Mouse (Mus musculus): ENCODE measurements around the gene Sema3d. TPM values are rescaled to one million over a fixed set of nuclear protein-coding genes. Genes with fewer than 3 reads are reported as not detected.
A peak's percentile ranks its signal among the peaks of the same experiment; 100 is the strongest.

Sema3d gene
- polyA plus RNA-seq, 1 experiment from 2014 or later = 7.9 TPM

- Histone ChIP-seq H3K9me3 (ENCODE audit: control insufficient read depth, low read length) (no peaks in the 10 kb centered on the region), H3K9ac (ENCODE audit: low read length) (no peak overlapping the region), H3K36me3 (ENCODE audit: control insufficient read depth, insufficient read depth, low read length) (no peaks in the 10 kb centered on the region), H3K27ac (ENCODE audit: low read length) (no peak overlapping the region), H3K4me2 (ENCODE audit: low read depth, low read length) (no peak overlapping the region), H3K4me3 (ENCODE audit: low read length) (no peak overlapping the region), H3K27me3 (ENCODE audit: control insufficient read depth, insufficient read depth, low read depth, low read length) (no peaks in the 10 kb centered on the region), H3K4me1 (replicated peaks; ENCODE audit: control insufficient read depth, insufficient read depth, low read length) (no peaks in the 10 kb centered on the region)
- WGBS = 42% methylated on average over 1 of the region's 1 CpGs
- ATAC-seq (ENCODE audit: low read depth) = no peak
Measured at GRCm38 (mm10) chr5:12566568-12566967, 183.4 kb downstream of the Sema3d start.

- H3K9me3 ChIP-seq (ENCODE audit: control insufficient read depth, low read length) = no peaks in the 10 kb centered on the region
- no peak for ATAC-seq (ENCODE audit: low read depth)
- WGBS = 55% methylated on average over 4 of the region's 4 CpGs
- H3K27me3 ChIP-seq (ENCODE audit: control insufficient read depth, insufficient read depth, low read depth, low read length) = no peaks in the 10 kb centered on the region
- no peak overlapping the region for H3K4me2 ChIP-seq (ENCODE audit: low read depth, low read length)
- no peaks in the 10 kb centered on the region for H3K4me1 ChIP-seq (replicated peaks; ENCODE audit: control insufficient read depth, insufficient read depth, low read length)
- H3K4me3 ChIP-seq (ENCODE audit: low read length) = no peak overlapping the region
- no peaks in the 10 kb centered on the region for H3K36me3 ChIP-seq (ENCODE audit: control insufficient read depth, insufficient read depth, low read length)
- no peak overlapping the region for H3K9ac ChIP-seq (ENCODE audit: low read length)
- H3K27ac ChIP-seq (ENCODE audit: low read length) = no peak overlapping the region
Measured at GRCm38 (mm10) chr5:12574551-12574950, 191.4 kb downstream of the Sema3d start.

GRCm38 (mm10) chr5:12575262-12575661, 192.1 kb downstream of the Sema3d start:
- no peaks in the 10 kb centered on the region for H3K4me1 ChIP-seq (replicated peaks; ENCODE audit: control insufficient read depth, insufficient read depth, low read length)
- H3K27me3 ChIP-seq (ENCODE audit: control insufficient read depth, insufficient read depth, low read depth, low read length) = no peaks in the 10 kb centered on the region
- WGBS = 46% methylated on average over 1 of the region's 1 CpGs
- no peak overlapping the region for H3K4me3 ChIP-seq (ENCODE audit: low read length)
- no peak overlapping the region for H3K27ac ChIP-seq (ENCODE audit: low read length)
- no peak for ATAC-seq (ENCODE audit: low read depth)
- no peaks in the 10 kb centered on the region for H3K36me3 ChIP-seq (ENCODE audit: control insufficient read depth, insufficient read depth, low read length)
- no peak overlapping the region for H3K4me2 ChIP-seq (ENCODE audit: low read depth, low read length)
- no peaks in the 10 kb centered on the region for H3K9me3 ChIP-seq (ENCODE audit: control insufficient read depth, low read length)
- H3K9ac ChIP-seq (ENCODE audit: low read length) = no peak overlapping the region

GRCm38 (mm10) chr5:12579752-12580151, 196.6 kb downstream of the Sema3d start:
- Histone ChIP-seq H3K36me3 (ENCODE audit: control insufficient read depth, insufficient read depth, low read length) (no peaks in the 10 kb centered on the region), H3K27me3 (ENCODE audit: control insufficient read depth, insufficient read depth, low read depth, low read length) (no peaks in the 10 kb centered on the region), H3K9me3 (ENCODE audit: control insufficient read depth, low read length) (no peaks in the 10 kb centered on the region), H3K4me1 (replicated peaks; ENCODE audit: control insufficient read depth, insufficient read depth, low read length) (peaks cover 4% of the 10 kb centered on the region; the same call in 1 of the 2 replicates), H3K4me2 (ENCODE audit: low read depth, low read length) (no peak overlapping the region), H3K27ac (ENCODE audit: low read length) (no peak overlapping the region), H3K4me3 (ENCODE audit: low read length) (no peak overlapping the region), H3K9ac (ENCODE audit: low read length) (no peak overlapping the region)
- no peak for ATAC-seq (ENCODE audit: low read depth)
- 71% methylated on average over 4 of the region's 4 CpGs for WGBS

GRCm38 (mm10) chr5:12582540-12582939, 199.4 kb downstream of the Sema3d start:
- no peaks in the 10 kb centered on the region for H3K9me3 ChIP-seq (ENCODE audit: control insufficient read depth, low read length)
- no peak for ATAC-seq (ENCODE audit: low read depth)
- H3K4me2 ChIP-seq (ENCODE audit: low read depth, low read length) = no peak overlapping the region
- no peak overlapping the region for H3K27ac ChIP-seq (ENCODE audit: low read length)
- no peak overlapping the region for H3K4me3 ChIP-seq (ENCODE audit: low read length)
- H3K9ac ChIP-seq (ENCODE audit: low read length) = no peak overlapping the region
- H3K36me3 ChIP-seq (ENCODE audit: control insufficient read depth, insufficient read depth, low read length) = no peaks in the 10 kb centered on the region
- no peaks in the 10 kb centered on the region for H3K27me3 ChIP-seq (ENCODE audit: control insufficient read depth, insufficient read depth, low read depth, low read length)
- 89% methylated on average over 1 of the region's 1 CpGs for WGBS
- peaks cover 4% of the 10 kb centered on the region; the same call in 1 of the 2 replicates for H3K4me1 ChIP-seq (replicated peaks; ENCODE audit: control insufficient read depth, insufficient read depth, low read length)

- Histone ChIP-seq H3K4me1 (replicated peaks; ENCODE audit: control insufficient read depth, insufficient read depth, low read length) (peaks cover 4% of the 10 kb centered on the region; the same call in 1 of the 2 replicates), H3K9ac (ENCODE audit: low read length) (no peak overlapping the region), H3K36me3 (ENCODE audit: control insufficient read depth, insufficient read depth, low read length) (no peaks in the 10 kb centered on the region), H3K27ac (ENCODE audit: low read length) (no peak overlapping the region), H3K4me2 (ENCODE audit: low read depth, low read length) (no peak overlapping the region), H3K9me3 (ENCODE audit: control insufficient read depth, low read length) (no peaks in the 10 kb centered on the region), H3K27me3 (ENCODE audit: control insufficient read depth, insufficient read depth, low read depth, low read length) (no peaks in the 10 kb centered on the region), H3K4me3 (ENCODE audit: low read length) (no peak overlapping the region)
- peak; percentile 84 for ATAC-seq (ENCODE audit: low read depth)
- 40% methylated on average over 3 of the region's 3 CpGs for WGBS
Measured at GRCm38 (mm10) chr5:12583293-12583834, 200.2 kb downstream of the Sema3d start.

- Histone ChIP-seq H3K4me3 (ENCODE audit: low read length) (no peak overlapping the region), H3K27me3 (ENCODE audit: control insufficient read depth, insufficient read depth, low read depth, low read length) (no peaks in the 10 kb centered on the region), H3K4me1 (replicated peaks; ENCODE audit: control insufficient read depth, insufficient read depth, low read length) (peaks cover 4% of the 10 kb centered on the region; the same call in 1 of the 2 replicates), H3K36me3 (ENCODE audit: control insufficient read depth, insufficient read depth, low read length) (no peaks in the 10 kb centered on the region), H3K9me3 (ENCODE audit: control insufficient read depth, low read length) (no peaks in the 10 kb centered on the region), H3K27ac (ENCODE audit: low read length) (no peak overlapping the region), H3K9ac (ENCODE audit: low read length) (no peak overlapping the region), H3K4me2 (ENCODE audit: low read depth, low read length) (no peak overlapping the region)
- WGBS = 90% methylated on average over 9 of the region's 9 CpGs
- no peak for ATAC-seq (ENCODE audit: low read depth)
Measured at GRCm38 (mm10) chr5:12584886-12585285, 201.7 kb downstream of the Sema3d start.

- H3K4me1 ChIP-seq (replicated peaks; ENCODE audit: control insufficient read depth, insufficient read depth, low read length) = no peaks in the 10 kb centered on the region
- H3K27me3 ChIP-seq (ENCODE audit: control insufficient read depth, insufficient read depth, low read depth, low read length) = no peaks in the 10 kb centered on the region
- no peak overlapping the region for H3K9ac ChIP-seq (ENCODE audit: low read length)
- 44% methylated on average over 8 of the region's 8 CpGs for WGBS
- no peak overlapping the region for H3K4me2 ChIP-seq (ENCODE audit: low read depth, low read length)
- ATAC-seq (ENCODE audit: low read depth) = no peak
- H3K27ac ChIP-seq (ENCODE audit: low read length) = no peak overlapping the region
- H3K36me3 ChIP-seq (ENCODE audit: control insufficient read depth, insufficient read depth, low read length) = no peaks in the 10 kb centered on the region
- H3K4me3 ChIP-seq (ENCODE audit: low read length) = no peak overlapping the region
- H3K9me3 ChIP-seq (ENCODE audit: control insufficient read depth, low read length) = no peaks in the 10 kb centered on the region
Measured at GRCm38 (mm10) chr5:12634227-12634980, 251.2 kb downstream of the Sema3d start.

GRCm38 (mm10) chr5:12637763-12638468, 254.7 kb downstream of the Sema3d start:
- no peaks in the 10 kb centered on the region for H3K27me3 ChIP-seq (ENCODE audit: control insufficient read depth, insufficient read depth, low read depth, low read length)
- ATAC-seq (ENCODE audit: low read depth) = no peak
- H3K9ac ChIP-seq (ENCODE audit: low read length) = no peak overlapping the region
- H3K4me2 ChIP-seq (ENCODE audit: low read depth, low read length) = no peak overlapping the region
- no peaks in the 10 kb centered on the region for H3K4me1 ChIP-seq (replicated peaks; ENCODE audit: control insufficient read depth, insufficient read depth, low read length)
- no peak overlapping the region for H3K4me3 ChIP-seq (ENCODE audit: low read length)
- H3K36me3 ChIP-seq (ENCODE audit: control insufficient read depth, insufficient read depth, low read length) = no peaks in the 10 kb centered on the region
- no peaks in the 10 kb centered on the region for H3K9me3 ChIP-seq (ENCODE audit: control insufficient read depth, low read length)
- H3K27ac ChIP-seq (ENCODE audit: low read length) = no peak overlapping the region
- WGBS = 84% methylated on average over 7 of the region's 7 CpGs

All from lung, embryonic 16.5 days (tissue).